Comparison of ENCODE assay signal across 9 mouse cellular contexts in the genomic region with DNA sequence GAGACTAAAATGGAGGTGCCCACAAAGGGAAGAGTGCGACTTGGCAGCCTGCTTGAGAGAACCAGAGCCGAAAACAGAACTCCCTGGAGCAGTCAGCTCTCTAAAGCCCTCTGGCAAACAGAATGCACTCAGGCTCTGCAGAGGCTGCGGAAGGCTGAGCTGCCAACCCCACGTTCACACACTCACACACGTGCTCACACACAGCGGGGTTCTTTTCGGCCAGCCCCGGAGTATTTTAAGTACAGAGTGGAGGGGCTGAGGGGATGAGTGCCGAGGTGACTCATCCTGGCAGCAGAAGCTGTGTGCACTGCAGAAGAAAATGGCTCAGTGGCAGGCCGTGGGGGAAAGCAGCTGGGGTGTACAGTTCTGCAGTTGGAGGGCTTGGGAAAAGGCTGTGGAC. TPM values are rescaled to one million over a fixed set of nuclear protein-coding genes. Genes with fewer than 3 reads are reported as not detected.
A peak's percentile ranks its signal among the peaks of the same experiment; 100 is the strongest.
DNase-seq lines count a peak whose midpoint lies in the region; ATAC-seq and TF ChIP-seq lines count a peak whose summit lies in the region.
"Had no signal": no experiment of that assay in that cellular context is flagged by ENCODE, and none has a peak within 500 bp of the region (broad histone marks: within the 10 kb centered on the region; RNA-seq: fewer than 3 reads in every experiment).

No protein-coding gene starts in this region.

- ATAC-seq in forebrain, embryonic 14.5 days, result no peak

- no peak overlapping the region for H3K27ac ChIP-seq in forebrain, embryonic 14.5 days (ENCODE audit: low read depth, low read length)
- H3K27ac ChIP-seq in forebrain, embryonic 10.5 days, result no peak overlapping the region
- H3K27ac ChIP-seq in kidney, adult 2 months (ENCODE audit: insufficient read depth, low read depth, low read length), result peak overlapping the region; percentile 99
- H3K27ac ChIP-seq: embryonic facial prominence, embryonic 15.5 days had no signal

- H3K36me3 ChIP-seq in forebrain, embryonic 14.5 days (ENCODE audit: control insufficient read depth, insufficient read depth, low read length), result no peaks in the 10 kb centered on the region
- H3K36me3 ChIP-seq in forebrain, embryonic 10.5 days (replicated peaks), result no peaks in the 10 kb centered on the region
- peaks cover 2% of the 10 kb centered on the region; the same call in 1 of the 2 replicates for H3K36me3 ChIP-seq in kidney, adult 2 months (ENCODE audit: control insufficient read depth, insufficient read depth, low read length)
- H3K36me3 ChIP-seq: embryonic facial prominence, embryonic 15.5 days had no signal

- no peak for TF ChIP-seq CTCF in kidney, adult 2 months (conservative IDR thresholded peaks at IDR 0.05; ENCODE audit: insufficient read depth, insufficient read length, low read depth, low read length)

- intact Hi-C loops in left cerebral cortex, postnatal 4 days (cut with DNase I), result no loop called here

- TF ChIP-seq POLR2A in kidney, adult 2 months (IDR thresholded peaks at IDR 0.05; ENCODE audit: low read depth, low read length), result no peak

- H3K4me3 ChIP-seq in forebrain, embryonic 14.5 days (ENCODE audit: low read depth, low read length), result no peak overlapping the region
- no peak overlapping the region for H3K4me3 ChIP-seq in forebrain, embryonic 10.5 days
- H3K4me3 ChIP-seq in kidney, adult 2 months (ENCODE audit: insufficient read depth, low read depth, low read length), result peak overlapping the region; percentile 19; the same call in 1 of the 2 replicates
- H3K4me3 ChIP-seq: embryonic facial prominence, embryonic 15.5 days had no signal

- no peaks in the 10 kb centered on the region for H3K27me3 ChIP-seq in forebrain, embryonic 14.5 days (replicated peaks; ENCODE audit: control insufficient read depth, insufficient read depth, low read length)
- peaks cover 52% of the 10 kb centered on the region for H3K27me3 ChIP-seq in forebrain, embryonic 10.5 days (ENCODE audit: poor library complexity, severe bottlenecking)
- H3K27me3 ChIP-seq in kidney, adult 2 months (replicated peaks; ENCODE audit: control insufficient read depth, insufficient read depth, low read length), result no peaks in the 10 kb centered on the region

- peaks cover 16% of the 10 kb centered on the region for H3K4me1 ChIP-seq in forebrain, embryonic 14.5 days (ENCODE audit: control insufficient read depth, insufficient read depth, low read length)
- H3K4me1 ChIP-seq in forebrain, embryonic 10.5 days, result peaks cover 36% of the 10 kb centered on the region
- no peaks in the 10 kb centered on the region; the same call in 1 of the 2 replicates for H3K4me1 ChIP-seq in kidney, adult 2 months (ENCODE audit: control insufficient read depth, insufficient read depth, low read length)

- H3K9me3 ChIP-seq in forebrain, embryonic 14.5 days (replicated peaks; ENCODE audit: control insufficient read depth, low read length), result no peaks in the 10 kb centered on the region
- H3K9me3 ChIP-seq in forebrain, embryonic 10.5 days, result no peaks in the 10 kb centered on the region
- H3K9me3 ChIP-seq: embryonic facial prominence, embryonic 15.5 days had no signal

- peak; percentile 44 for DNase-seq in forebrain, embryonic 14.5 days (ENCODE audit: low spot score)
- no peak for DNase-seq in forebrain, embryonic 10.5 days (ENCODE audit: extremely low spot score, low spot score)
- peak; percentile 77 to 79 for DNase-seq in cerebellum, adult 18-20 months
- peak; percentile 27 to 52 for DNase-seq in gastrocnemius, postnatal 4 days (ENCODE audit: low spot score in 2 of 2)
- DNase-seq in kidney, adult 2 months, result peak; percentile 68
- peak; percentile 63 for DNase-seq in left cerebral cortex, postnatal 4 days
- peak; percentile 87 for DNase-seq in right cerebral cortex, postnatal 25 days
- no peak for DNase-seq in spleen, adult 12 weeks (ENCODE audit: low spot score)

- H3K9ac ChIP-seq in forebrain, embryonic 14.5 days (ENCODE audit: low read length), result no peak overlapping the region
- H3K9ac ChIP-seq: embryonic facial prominence, embryonic 15.5 days had no signal

- 31% methylated on average over 10 of the region's 10 CpGs for WGBS in forebrain, embryonic 14.5 days
- 44% methylated on average over 10 of the region's 10 CpGs for WGBS in forebrain, embryonic 10.5 days
- WGBS in kidney, adult 2 months, result 12% methylated on average over 10 of the region's 10 CpGs

- H3K4me2 ChIP-seq in forebrain, embryonic 14.5 days (ENCODE audit: low read length), result peak overlapping the region; percentile 14; the same call in 1 of the 2 replicates
- H3K4me2 ChIP-seq: embryonic facial prominence, embryonic 15.5 days had no signal

RNA-seq across cellular contexts. Expression of a gene that starts 3.6 kb away (rescaled TPM):
- 52.5 and 75.3 TPM in 2 replicates for polyA plus RNA-seq in forebrain, embryonic 14.5 days (2014; fragmentation: Nextera tagmentation; extraction: Ambion mirVana)
- 7.8 and 9.9 TPM in 2 replicates for polyA plus RNA-seq in forebrain, embryonic 10.5 days (2016; fragmentation: Nextera tagmentation; extraction: Ambion mirVana)
- total RNA-seq in gastrocnemius, postnatal 4 days (2021), result 10 to 100 TPM; 61.7 to 77.4 TPM
- 945 and 1,094 TPM in 2 replicates for polyA plus RNA-seq in kidney, adult 2 months (2012; rRNA removed)
- total RNA-seq in left cerebral cortex, postnatal 4 days (2021), result 100 to 1,000 TPM; 722 to 767 TPM

Comparison
In these comparisons a context has a peak if more than half of its experiments do, and no peak if none do; other contexts are left out.
1. DNase-seq: peak in forebrain, embryonic 14.5 days (single experiment), cerebellum, adult 18-20 months (2 of 2), gastrocnemius, postnatal 4 days (2 of 2), kidney, adult 2 months (single experiment), left cerebral cortex, postnatal 4 days (single experiment) and right cerebral cortex, postnatal 25 days (single experiment); none in forebrain, embryonic 10.5 days (single experiment) and spleen, adult 12 weeks (single experiment).
2. RNA of a gene that starts 3.6 kb away (polyA plus RNA-seq): 945 to 1,094 TPM in kidney, adult 2 months; 52.5 to 75.3 TPM in forebrain, embryonic 14.5 days and 7.8 to 9.9 TPM in forebrain, embryonic 10.5 days; every median in the first group is over 10 times any median in the second.